Mouse (Mus musculus) mesoderm, embryonic 11.5 days (tissue): ENCODE measurements at regions not wholly inside any gene's neighbourhood (a gene's known extent, or its start where the extent isn't known, plus 50 kb on each side); places are given as distances from the start of the nearest gene placed in this dataset.

ENCODE experiments used
- DNase-seq: peaks from one replicate; pipeline ENCODE4 v3.0.0-alpha.2; 2012; ENCODE audit warnings: low read depth, low spot score

- peak; percentile 56 for DNase-seq
These were observed 180.0 kb downstream of the Gm12728 start for GRCm38 (mm10) chr4:105969628-105970027.

- no peak for DNase-seq
These were observed 180.4 kb downstream of the Gm12728 start for GRCm38 (mm10) chr4:105970056-105970455.

GRCm38 (mm10) chr4:105972736-105973135, 183.1 kb downstream of the Gm12728 start:
- DNase-seq = no peak

- no peak for DNase-seq
These were observed 184.2 kb downstream of the Gm12728 start for GRCm38 (mm10) chr4:105973769-105974397.

GRCm38 (mm10) chr4:105974948-105975347, 185.3 kb downstream of the Gm12728 start:
- no peak for DNase-seq

GRCm38 (mm10) chr4:105979048-105979447, 189.4 kb downstream of the Gm12728 start:
- DNase-seq = no peak

GRCm38 (mm10) chr4:105983018-105983417, 193.3 kb downstream of the Gm12728 start:
- no peak for DNase-seq

GRCm38 (mm10) chr4:105987963-105988602, 198.4 kb downstream of the Gm12728 start:
- no peak for DNase-seq

- DNase-seq = no peak
These were observed 203.0 kb downstream of the Gm12728 start for GRCm38 (mm10) chr4:105992581-105993127.

GRCm38 (mm10) chr4:105994390-105994798, 204.7 kb downstream of the Gm12728 start:
- DNase-seq = no peak

GRCm38 (mm10) chr4:105996060-105996459, 206.4 kb downstream of the Gm12728 start:
- no peak for DNase-seq

- DNase-seq = no peak
These were observed 207.4 kb downstream of the Gm12728 start for GRCm38 (mm10) chr4:105996893-105997630.

GRCm38 (mm10) chr4:106002516-106002915, 212.8 kb downstream of the Gm12728 start:
- DNase-seq = no peak

GRCm38 (mm10) chr4:106005936-106006335, 216.3 kb downstream of the Gm12728 start:
- no peak for DNase-seq

- no peak for DNase-seq
These were observed 217.9 kb downstream of the Gm12728 start for GRCm38 (mm10) chr4:106007334-106008190.

GRCm38 (mm10) chr4:106017065-106017646, 227.5 kb downstream of the Gm12728 start:
- no peak for DNase-seq

GRCm38 (mm10) chr4:106018936-106019335, 229.3 kb downstream of the Gm12728 start:
- DNase-seq = no peak

- no peak for DNase-seq
These were observed 230.7 kb downstream of the Gm12728 start for GRCm38 (mm10) chr4:106020338-106020737.

- no peak for DNase-seq
These were observed 234.9 kb downstream of the Gm12728 start for GRCm38 (mm10) chr4:106024591-106024990.

- peak; percentile 37 for DNase-seq
These were observed 236.4 kb downstream of the Gm12728 start for GRCm38 (mm10) chr4:106025966-106026637.
